Mouse (Mus musculus) erythroblast, embryonic 14.5 days (primary cell): Measurements from ENCODE around the gene Mesp2.

Source experiments
- GATA1 ChIP-seq: IDR thresholded peaks from 2 replicates; pipeline ENCODE4 v1.6.1; 2012; ENCODE audit warnings: low read length, inconsistent platforms, mixed read lengths
- TAL1 ChIP-seq: IDR thresholded peaks from 3 replicates; pipeline ENCODE4 v1.6.1; 2012; ENCODE audit warnings: low read length, inconsistent platforms, mixed read lengths

DNA sequence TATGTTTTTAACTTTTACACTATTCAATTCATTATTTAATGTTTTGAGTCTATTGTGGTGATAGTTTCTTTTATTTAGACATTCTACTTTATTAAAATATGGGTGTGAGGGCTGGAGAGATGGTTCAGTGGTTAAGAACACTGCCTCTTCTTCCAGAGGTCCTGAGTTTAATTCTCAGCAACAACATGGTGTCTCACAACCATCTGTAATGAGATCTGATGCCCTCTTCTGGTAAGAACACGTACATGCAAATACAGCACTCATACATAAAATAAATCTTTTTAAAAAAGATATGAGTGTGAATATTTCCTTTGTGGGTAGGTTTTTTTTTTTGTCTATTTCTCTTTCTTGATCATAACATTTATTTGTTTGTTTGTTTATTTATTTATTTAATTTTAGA, 44.5 kb upstream of the Mesp2 start:
- TF ChIP-seq GATA1 (no peak), TAL1 (no peak)
